Comparison of ENCODE assay signal across 9 mouse cellular contexts in genomic region chr14:39471236-39471981, GRCm38 (mm10). TPM values are rescaled to one million over a fixed set of nuclear protein-coding genes. Genes with fewer than 3 reads are reported as not detected.
DNase-seq lines count a peak whose midpoint lies in the region; ATAC-seq lines count a peak whose summit lies in the region.
"Had no signal": no experiment of that assay in that cellular context is flagged by ENCODE, and none has a peak within 500 bp of the region (broad histone marks: within the 10 kb centered on the region; RNA-seq: fewer than 3 reads in every experiment).

No protein-coding gene starts in this region.

- no peak; the same call in none of the 2 replicates for ATAC-seq in frontal cortex, adult (ENCODE audit: low TSS enrichment)
- no peak for ATAC-seq in embryonic facial prominence, embryonic 12.5 days (ENCODE audit: insufficient number of reproducible peaks, insufficient read depth, low FRiP score, low TSS enrichment)
- peak; percentile 35; the same call in 1 of the 2 replicates for ATAC-seq in limb, embryonic 12.5 days (ENCODE audit: insufficient number of reproducible peaks, insufficient read depth, low FRiP score, low TSS enrichment, low read depth)
- ATAC-seq in CD4-positive, CD25-positive, alpha-beta regulatory T cell, adult 4 months = no peak
- ATAC-seq in megakaryocyte-erythroid progenitor cell, adult 5-6 weeks (replicated peaks; ENCODE audit: low FRiP score, low TSS enrichment, poor library complexity, severe bottlenecking) = no peak
- ATAC-seq: inflammation-experienced regulatory T-cells, adult 6 months had no signal

- H3K36me3 ChIP-seq in embryonic facial prominence, embryonic 12.5 days = no peaks in the 10 kb centered on the region
- no peaks in the 10 kb centered on the region for H3K36me3 ChIP-seq in limb, embryonic 12.5 days

- H3K4me3 ChIP-seq in embryonic facial prominence, embryonic 12.5 days = peak overlapping the region; percentile 50; the same call in 1 of the 2 replicates
- no peak overlapping the region for H3K4me3 ChIP-seq in limb, embryonic 12.5 days (replicated peaks)

- 0 out of 2 replicates have a peak, but pooled peaks cover 4% of the 10 kb centered on the region for H3K4me1 ChIP-seq in embryonic facial prominence, embryonic 12.5 days
- H3K4me1 ChIP-seq in limb, embryonic 12.5 days (replicated peaks) = peaks cover 9% of the 10 kb centered on the region

- DNase-seq in frontal cortex, postnatal 14 days (ENCODE audit: low spot score in 2 of 2) = peak; percentile 8 to 20
- peak; percentile 23 for DNase-seq in ES-CJ7 (ENCODE audit: low read depth, low spot score)
- DNase-seq in testis, postnatal 10 days (ENCODE audit: low spot score) = no peak

- no peaks in the 10 kb centered on the region for H3K9me3 ChIP-seq in embryonic facial prominence, embryonic 12.5 days
- H3K9me3 ChIP-seq in limb, embryonic 12.5 days = no peaks in the 10 kb centered on the region

- peaks cover 65% of the 10 kb centered on the region for H3K27me3 ChIP-seq in embryonic facial prominence, embryonic 12.5 days
- peaks cover 66% of the 10 kb centered on the region for H3K27me3 ChIP-seq in limb, embryonic 12.5 days

- peak overlapping the region; percentile 77 for H3K4me2 ChIP-seq in embryonic facial prominence, embryonic 12.5 days (replicated peaks)
- no peak overlapping the region for H3K4me2 ChIP-seq in limb, embryonic 12.5 days

- WGBS in embryonic facial prominence, embryonic 12.5 days = 4% methylated on average over 12 of the region's 12 CpGs
- WGBS in limb, embryonic 12.5 days = 7% methylated on average over 12 of the region's 12 CpGs

- H3K9ac ChIP-seq in embryonic facial prominence, embryonic 12.5 days = no peak overlapping the region
- H3K9ac ChIP-seq in limb, embryonic 12.5 days (replicated peaks) = no peak overlapping the region

- no peak overlapping the region for H3K27ac ChIP-seq in embryonic facial prominence, embryonic 12.5 days
- H3K27ac ChIP-seq in limb, embryonic 12.5 days = no peak overlapping the region

RNA-seq across cellular contexts. Expression of gene Nrg3, which starts 1.5 kb away (rescaled TPM):
- polyA plus RNA-seq in embryonic facial prominence, embryonic 12.5 days (2016; fragmentation: Nextera tagmentation; extraction: Ambion mirVana) = 0.83 and 1.7 TPM in 2 replicates
- 0.08 and 0.14 TPM in 2 replicates for polyA plus RNA-seq in limb, embryonic 12.5 days (2016; fragmentation: Nextera tagmentation; extraction: Ambion mirVana)
- not detected for polyA plus RNA-seq in CD4-positive, CD25-positive, alpha-beta regulatory T cell, adult 4 months (2017; shearing (Covaris generic))
- not detected in 2 replicates for total RNA-seq in megakaryocyte-erythroid progenitor cell, adult 5-6 weeks (2014; fragmentation: Nextera tagmentation)
- total RNA-seq in megakaryocyte-erythroid progenitor cell, adult 5-6 weeks (2017) = not detected in 2 replicates
- polyA plus RNA-seq: inflammation-experienced regulatory T-cells, adult 6 months had no signal
